Mouse (Mus musculus): ENCODE data around the gene Stxbp1.
"Not testable (repeated sequence)": the region's sequence is repeated elsewhere in the genome, so short reads cannot be mapped to it uniquely, and the experiment has no call there.

DNA sequence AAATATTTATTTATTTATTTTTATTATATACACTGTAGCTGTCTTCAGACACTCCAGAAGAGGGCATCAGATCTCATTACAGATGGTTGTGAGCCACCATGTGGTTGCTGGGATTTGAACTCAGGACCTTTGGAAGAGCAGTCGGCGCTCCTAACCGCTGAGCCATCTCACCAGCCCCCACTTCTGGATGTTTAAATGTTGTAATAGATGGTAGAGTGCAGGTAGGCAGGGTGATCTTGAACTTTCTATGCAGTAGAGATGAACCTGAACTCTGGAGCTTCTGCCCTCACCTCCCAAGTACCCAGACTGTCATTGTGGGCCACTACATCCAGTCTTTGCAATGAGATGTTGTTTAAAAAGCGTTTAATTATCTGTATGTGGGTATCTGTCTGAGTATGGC is 6.7 kb upstream of the Stxbp1 start:
- TF ChIP-seq CTCF, EP300 (IDR thresholded peaks at IDR 0.05; ENCODE audit: low read depth): not testable (repeated sequence)

Data from liver, postnatal 0 days (tissue).